Mouse (Mus musculus) embryonic facial prominence, embryonic 10.5 days (tissue): ENCODE measurements around the gene Hyal6. TPM values are rescaled to one million over a fixed set of nuclear protein-coding genes. Genes with fewer than 3 reads are reported as not detected.

Experiments used
- DNase-seq: peaks from one replicate; pipeline ENCODE4 v3.0.0-alpha.2; 2017; ENCODE audit warnings: low spot score
- H3K27ac ChIP-seq: fragments of 300-500 bp; sonication (generic); replicated peaks from 2 replicates; pipeline ENCODE4 v1.5.1; 2016; ENCODE audit warnings: mild to moderate bottlenecking
- H3K27me3 ChIP-seq: fragments of 300-500 bp; sonication (generic); replicated peaks from 2 replicates; pipeline ENCODE4 v1.6.1; 2016; ENCODE audit warnings: low read depth, mild to moderate bottlenecking; ENCODE audit not compliant: poor library complexity, severe bottlenecking
- H3K36me3 ChIP-seq: fragments of 300-500 bp; sonication (generic); replicated peaks from 2 replicates; pipeline ENCODE4 v1.6.1; 2016; ENCODE audit warnings: mild to moderate bottlenecking, moderate library complexity
- H3K4me1 ChIP-seq: fragments of 300-500 bp; sonication (generic); 2 replicates; pipeline ENCODE4 v1.6.1; 2016
- H3K4me3 ChIP-seq: fragments of 300-500 bp; sonication (generic); 2 replicates; pipeline ENCODE4 v1.5.1; 2016; ENCODE audit warnings: mild to moderate bottlenecking, moderate library complexity
- H3K9me3 ChIP-seq: fragments of 300-500 bp; sonication (generic); 2 replicates; pipeline ENCODE4 v1.6.1; 2016; ENCODE audit warnings: mild to moderate bottlenecking
- WGBS: fragments of 180-500 bp; shearing (Covaris S2); methylation state at CpG from one replicate; pipeline ENCODE4 v1.1.7; 2016; 5-methylcytosine and 5-hydroxymethylcytosine counted together
- polyA plus RNA-seq: library from polyadenylated mRNA; unstranded; fragments of >200 nt; fragmentation: Nextera tagmentation; extraction: Ambion mirVana; gene quantifications from 2 replicates; pipeline ENCODE4 v1.2.1, GENCODE M21; 2016

Hyal6 gene
- polyA plus RNA-seq, 1 experiment from 2014 or later, result not detected

- H3K27ac ChIP-seq, result no peak overlapping the region
- H3K27me3 ChIP-seq, result no peaks in the 10 kb centered on the region
- no peaks in the 10 kb centered on the region for H3K9me3 ChIP-seq
- WGBS, result 93% methylated on average over 2 of the region's 2 CpGs
- H3K36me3 ChIP-seq, result no peaks in the 10 kb centered on the region
- H3K4me3 ChIP-seq, result no peak overlapping the region
- no peaks in the 10 kb centered on the region for H3K4me1 ChIP-seq
- DNase-seq, result no peak
Observed at GRCm38 (mm10) chr6:24766261-24766660, 33.2 kb downstream of the Hyal6 start.

DNA sequence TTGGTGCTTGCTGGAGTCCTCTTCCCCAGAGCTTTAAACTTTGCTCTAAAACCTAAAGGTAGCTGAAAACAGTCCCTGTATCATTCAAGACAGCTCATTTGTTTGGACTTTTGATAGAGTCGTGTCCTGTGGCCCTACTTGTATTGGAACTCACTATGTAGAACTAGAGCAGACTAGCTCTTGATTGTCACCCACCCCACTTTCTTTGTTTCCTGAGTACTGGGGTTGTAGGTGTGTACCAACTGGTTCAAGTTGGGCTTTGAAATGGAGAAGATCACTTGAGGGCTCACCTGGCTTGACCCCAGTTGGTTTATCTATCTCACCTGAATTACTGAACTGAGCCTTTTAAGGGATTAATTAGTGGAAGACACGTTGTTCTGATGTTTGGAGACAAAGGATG is 46.1 kb downstream of the Hyal6 start:
- H3K27me3 ChIP-seq, result no peaks in the 10 kb centered on the region
- 60% methylated on average over 2 of the region's 2 CpGs for WGBS
- H3K4me1 ChIP-seq, result no peaks in the 10 kb centered on the region
- no peaks in the 10 kb centered on the region for H3K9me3 ChIP-seq
- no peak for DNase-seq
- H3K36me3 ChIP-seq, result no peaks in the 10 kb centered on the region
- no peak overlapping the region for H3K27ac ChIP-seq
- H3K4me3 ChIP-seq, result no peak overlapping the region

- no peaks in the 10 kb centered on the region for H3K36me3 ChIP-seq
- H3K4me1 ChIP-seq, result no peaks in the 10 kb centered on the region
- no peaks in the 10 kb centered on the region for H3K9me3 ChIP-seq
Observed at GRCm38 (mm10) chr6:24790888-24791287, 57.8 kb downstream of the Hyal6 start, which contains the start of gene Spam1. Gene Spam1 (plus strand): TSS chr6:24791188.

More at GRCm38 (mm10) chr6:24790888-24791287, 57.8 kb downstream of the Hyal6 start, which contains the start of gene Spam1:
- Histone ChIP-seq H3K4me3 (no peak within 1 kb of the TSS), H3K27me3 (no peaks in the 10 kb centered on the region), H3K27ac (no peak within 1 kb of the TSS)
- no peak for DNase-seq

Other genes with a start within 250 kb of the Hyal6 start
- gene Iqub, start 218.2 kb upstream of the Hyal6 start, polyA plus RNA-seq, result 0.20 and 0.26 TPM in 2 replicates
- gene Ndufa5, start 205.2 kb upstream of the Hyal6 start, polyA plus RNA-seq, result 262 and 270 TPM in 2 replicates
- not detected in 2 replicates for gene Asb15, start 205.1 kb upstream of the Hyal6 start, polyA plus RNA-seq
- gene Lmod2, start 135.5 kb upstream of the Hyal6 start, polyA plus RNA-seq, result not detected in 2 replicates
- 60.6 and 65.5 TPM in 2 replicates for gene Wasl, start 68.2 kb upstream of the Hyal6 start, polyA plus RNA-seq
- not detected in 2 replicates for gene Hyal4, start 15.1 kb downstream of the Hyal6 start, polyA plus RNA-seq
- not detected in 2 replicates for gene Spam1, start 57.9 kb downstream of the Hyal6 start, polyA plus RNA-seq
- gene Hyal5, start 124.8 kb downstream of the Hyal6 start, polyA plus RNA-seq, result not detected in 2 replicates
- gene Tmem229a, start 223.1 kb downstream of the Hyal6 start, polyA plus RNA-seq, result 0.64 and 0.69 TPM in 2 replicates